Mouse (Mus musculus) spleen, postnatal 36 days (tissue): ENCODE data around the gene Ncr1.
A peak's percentile ranks its signal among the peaks of the same experiment; 100 is the strongest.
"Not testable (repeated sequence)": the region's sequence is repeated elsewhere in the genome, so short reads cannot be mapped to it uniquely, and the experiment has no call there.

Source experiments
- DNase-seq, 2 experiments: peaks; one replicate each; pipeline ENCODE4 v3.0.0; 2022; ENCODE audit warnings: low spot score in 2 of 2, mixed read lengths in 1 of 2

Gene Ncr1

DNA sequence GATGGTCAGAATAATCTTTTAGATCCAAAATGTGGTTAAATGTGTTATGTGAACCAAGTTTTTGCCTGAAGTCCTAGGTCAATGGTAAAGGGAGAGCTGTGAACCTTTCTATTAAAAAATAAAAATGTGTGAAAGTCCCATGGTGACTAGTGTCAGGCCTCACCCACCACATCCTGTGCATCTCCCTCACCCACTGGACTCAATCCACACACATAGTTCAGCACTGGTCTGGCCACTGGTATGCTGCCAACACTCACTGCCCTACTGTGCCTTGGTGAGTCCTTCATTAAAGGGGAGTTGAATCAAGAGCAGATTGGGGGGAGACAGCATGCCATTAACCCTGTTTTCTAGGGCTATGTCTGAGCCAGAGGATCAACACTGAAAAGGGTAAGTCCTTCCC is at the start of gene Ncr1:
Gene Ncr1, plus strand, starts transcription at position 216 of the 400 bp plus-strand sequence.
- no peak for DNase-seq

DNA sequence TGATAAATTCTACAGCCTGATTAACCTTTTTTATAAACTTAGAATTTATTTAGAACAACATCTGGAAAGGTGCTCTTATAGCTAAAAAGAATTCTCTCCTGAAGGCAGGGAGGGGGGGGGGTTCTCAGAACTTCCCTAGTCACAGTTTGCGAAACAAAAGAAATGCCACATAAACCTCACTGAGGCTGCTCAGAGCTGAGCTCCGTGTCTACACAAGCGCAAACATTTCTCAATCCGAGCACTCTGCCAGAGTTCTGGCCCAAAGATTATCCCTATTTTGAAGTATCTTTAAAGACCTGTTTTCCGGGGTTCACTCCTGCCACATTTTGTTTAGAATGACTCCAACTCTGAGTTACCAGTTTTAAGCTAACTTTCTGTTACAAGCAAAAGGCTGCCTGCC is 44.9 kb upstream of the Ncr1 start:
- DNase-seq = no peak

DNA sequence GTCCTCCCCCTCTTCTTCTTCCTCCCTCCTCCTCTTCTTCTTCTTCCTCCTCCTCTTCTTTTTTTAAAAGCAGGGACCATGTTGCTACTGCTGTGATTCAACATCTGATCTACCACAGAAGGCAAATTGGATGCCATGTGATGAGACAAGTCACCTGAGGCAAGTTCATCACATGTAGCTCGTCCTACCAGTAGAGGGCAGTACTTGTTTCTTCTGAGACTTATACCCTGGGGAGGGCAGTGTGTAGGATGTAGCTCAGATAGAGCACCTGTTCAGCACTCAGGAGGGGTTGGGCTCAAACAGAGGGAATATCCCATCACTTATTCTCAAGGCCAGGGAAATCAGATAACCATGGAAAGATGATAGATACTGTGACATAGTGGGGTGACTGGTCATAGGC is 40.3 kb upstream of the Ncr1 start:
- DNase-seq = peak; percentile 5 to 16

DNA sequence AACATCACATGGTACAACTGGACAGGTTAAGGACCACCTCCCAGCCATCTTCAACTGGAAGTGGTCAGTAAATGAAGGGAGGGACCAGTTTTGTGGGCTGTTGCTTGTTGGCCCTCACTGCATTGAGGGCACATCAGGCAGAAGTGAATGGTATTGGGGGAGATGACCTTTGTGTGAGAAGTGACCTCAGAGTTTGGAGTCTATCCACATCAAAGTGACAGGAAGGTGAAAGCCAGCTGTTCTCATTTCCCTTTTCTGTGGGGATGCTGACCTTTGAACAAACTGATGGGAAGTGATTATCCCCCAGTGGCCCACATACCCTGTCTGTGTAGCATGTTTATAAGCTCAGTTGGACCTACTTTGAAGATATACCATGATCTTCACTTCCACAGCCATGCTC is 37.4 kb upstream of the Ncr1 start:
- no peak for DNase-seq

DNA sequence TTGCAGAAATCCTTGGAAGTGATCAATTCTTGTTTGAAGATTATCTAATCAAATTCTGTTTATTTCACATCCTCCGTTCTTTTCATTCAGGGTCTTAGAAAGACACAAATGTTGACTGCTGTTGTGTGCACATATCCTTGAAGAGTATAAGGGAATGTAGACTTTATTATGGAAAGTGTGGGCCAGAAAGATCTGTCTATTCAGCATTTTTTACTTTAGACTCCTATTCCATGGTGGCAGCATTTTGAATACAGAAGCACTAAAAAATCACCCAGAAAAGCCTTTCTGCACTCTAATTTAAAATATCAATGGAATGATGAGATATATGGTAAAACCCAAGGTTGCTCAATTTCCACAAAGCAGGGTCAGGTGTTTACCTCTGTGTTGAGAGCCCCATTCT is 34.1 kb upstream of the Ncr1 start:
- no peak for DNase-seq

DNA sequence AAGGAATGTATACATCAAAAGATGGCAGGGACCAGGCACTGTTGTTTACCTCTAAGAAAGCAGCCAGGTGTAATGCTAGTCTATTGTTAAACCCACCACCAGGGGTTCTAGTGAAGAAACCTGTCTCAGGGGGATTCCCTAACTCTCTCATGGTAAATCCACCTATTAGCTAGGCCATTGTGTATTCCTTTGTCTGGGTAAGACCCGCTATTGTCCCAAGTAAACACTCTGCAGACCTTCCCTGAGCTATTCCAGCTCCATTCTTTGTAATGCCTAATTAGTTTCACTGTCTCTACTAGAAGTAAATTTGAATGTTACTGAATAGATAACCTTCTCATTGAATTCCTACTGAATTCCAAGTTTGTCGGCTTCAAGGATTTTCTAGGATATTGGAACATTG is 24.4 kb upstream of the Ncr1 start:
- not testable (repeated sequence) for DNase-seq

DNA sequence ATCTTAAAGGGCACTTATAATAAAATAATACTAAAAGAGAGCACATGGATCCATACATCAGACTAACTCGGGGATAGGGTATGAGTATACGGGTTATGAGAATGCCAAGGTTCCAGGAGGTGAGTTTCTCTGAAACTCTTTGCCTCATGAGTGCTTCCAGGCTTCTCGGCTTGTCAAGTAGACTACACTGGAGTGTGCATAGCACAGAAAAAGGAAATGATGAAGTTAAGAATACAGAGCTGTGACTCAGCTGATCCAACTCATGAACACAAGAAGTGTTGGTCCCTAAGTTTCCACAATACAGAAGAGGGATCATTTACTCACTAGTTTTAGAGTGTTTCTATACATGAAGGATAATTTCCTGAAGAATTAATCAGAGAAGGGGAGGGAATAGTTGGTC is 24.0 kb upstream of the Ncr1 start:
- not testable (repeated sequence) for DNase-seq

DNA sequence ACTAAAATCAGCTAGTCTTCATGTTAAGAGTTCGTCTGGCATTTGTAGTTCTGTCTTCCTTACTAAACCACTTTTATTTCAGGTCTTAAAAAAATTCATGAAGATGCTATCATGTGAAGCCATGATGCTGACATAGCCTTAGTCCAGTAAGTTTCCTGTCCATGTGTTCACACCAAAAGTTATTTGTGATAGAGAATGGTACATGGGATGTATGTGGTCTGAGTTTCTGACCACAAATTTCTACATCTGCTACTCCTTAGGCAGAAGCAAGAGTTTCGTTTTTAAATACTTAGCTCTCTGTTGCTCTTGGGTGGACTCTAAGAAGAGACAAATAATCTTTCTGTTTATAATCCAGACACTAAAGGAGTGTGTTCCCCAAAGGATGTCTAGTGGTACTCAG is 14.2 kb upstream of the Ncr1 start:
- DNase-seq = no peak

DNA sequence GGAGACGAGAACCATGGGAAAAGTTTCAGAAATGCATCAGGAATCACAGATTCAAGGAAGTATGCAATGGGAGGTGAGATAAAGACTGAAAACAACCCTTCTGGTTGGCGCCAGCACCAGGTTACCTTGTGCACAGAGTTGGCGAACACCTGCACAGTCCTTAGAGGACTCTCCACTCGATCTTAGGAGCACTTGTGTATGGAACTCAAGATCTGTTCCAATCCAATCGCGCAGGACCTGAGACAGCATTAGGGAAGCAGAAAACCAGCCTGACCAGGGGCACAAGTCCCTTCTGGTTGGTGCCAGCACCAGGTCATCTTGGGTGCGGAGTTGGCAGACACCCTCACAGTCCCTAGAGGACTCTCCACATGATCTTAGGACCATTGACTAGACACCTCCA is 36.0 kb downstream of the Ncr1 start:
- DNase-seq = no peak
